Mouse (Mus musculus): ENCODE data around the gene D11Wsu47e. TPM values are rescaled to one million over a fixed set of nuclear protein-coding genes. Genes with fewer than 3 reads are reported as not detected.

D11Wsu47e gene
- polyA plus RNA-seq, 1 experiment from 2014 or later, result 21.9 TPM

GRCm38 (mm10) chr11:113684707-113685426 lies 655 bp downstream of the D11Wsu47e start:
- Histone ChIP-seq H3K27ac (peak overlapping the region; percentile 96), H3K9ac (peak overlapping the region; percentile 81), H3K4me3 (peak overlapping the region; percentile 93), H3K4me1 (replicated peaks) (peaks cover 52% of the 10 kb centered on the region), H3K9me3 (no peaks in the 10 kb centered on the region), H3K36me3 (peaks cover 24% of the 10 kb centered on the region), H3K27me3 (no peaks in the 10 kb centered on the region), H3K4me2 (peak overlapping the region; percentile 94)
- 44% methylated on average over 25 of the region's 25 CpGs for WGBS
- no peak for ATAC-seq (ENCODE audit: low FRiP score)

GRCm38 (mm10) chr11:113687031-113687430 lies 2.8 kb downstream of the D11Wsu47e start:
- H3K4me3 ChIP-seq, result no peak overlapping the region
- ATAC-seq (ENCODE audit: low FRiP score), result no peak
- WGBS, result 28% methylated on average over 2 of the region's 2 CpGs
- no peak overlapping the region for H3K9ac ChIP-seq
- no peaks in the 10 kb centered on the region for H3K27me3 ChIP-seq
- H3K36me3 ChIP-seq, result peaks cover 44% of the 10 kb centered on the region
- peak overlapping the region; percentile 23; the same call in 1 of the 2 replicates for H3K27ac ChIP-seq
- H3K4me2 ChIP-seq, result no peak overlapping the region
- H3K9me3 ChIP-seq, result no peaks in the 10 kb centered on the region
- H3K4me1 ChIP-seq (replicated peaks), result peaks cover 38% of the 10 kb centered on the region

DNA sequence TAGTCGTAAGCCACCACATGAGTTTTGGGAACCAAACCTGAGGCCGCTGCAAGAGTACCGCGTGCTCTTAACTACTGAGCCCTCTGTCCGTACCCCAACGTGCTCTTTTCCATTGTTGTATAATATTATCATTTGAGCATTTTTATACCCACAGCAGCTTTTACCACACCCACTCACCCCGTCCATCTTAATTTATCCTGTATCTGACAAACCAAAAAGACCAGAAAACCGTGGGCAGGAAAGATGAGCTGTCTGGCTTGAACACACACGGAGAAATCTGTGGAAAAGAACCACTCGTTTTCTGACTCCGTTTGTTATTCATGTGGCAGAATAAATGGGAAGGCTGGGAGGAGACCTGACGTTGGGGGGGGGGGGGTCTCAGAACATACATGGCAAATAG lies 6.3 kb downstream of the D11Wsu47e start:
- 89% methylated on average over 12 of the region's 12 CpGs for WGBS
- no peak overlapping the region for H3K4me3 ChIP-seq
- no peak for ATAC-seq (ENCODE audit: low FRiP score)

GRCm38 (mm10) chr11:113691318-113691717 lies 7.1 kb downstream of the D11Wsu47e start:
- 95% methylated on average over 5 of the region's 5 CpGs for WGBS
- Histone ChIP-seq H3K4me3 (no peak overlapping the region), H3K9me3 (0 out of 2 replicates have a peak, but pooled peaks cover 8% of the 10 kb centered on the region), H3K36me3 (peaks cover 84% of the 10 kb centered on the region), H3K27me3 (no peaks in the 10 kb centered on the region), H3K4me2 (no peak overlapping the region), H3K9ac (no peak overlapping the region; the same call in 1 of the 2 replicates), H3K4me1 (replicated peaks) (peaks cover 11% of the 10 kb centered on the region), H3K27ac (no peak overlapping the region)
- ATAC-seq (ENCODE audit: low FRiP score), result no peak

More for the DNA sequence above, 6.3 kb downstream of the D11Wsu47e start:
- no peak overlapping the region for H3K27ac ChIP-seq
- 0 out of 2 replicates have a peak, but pooled peaks cover 5% of the 10 kb centered on the region for H3K9me3 ChIP-seq
- H3K36me3 ChIP-seq, result peaks cover 78% of the 10 kb centered on the region
- peaks cover 19% of the 10 kb centered on the region for H3K4me1 ChIP-seq (replicated peaks)
- H3K27me3 ChIP-seq, result no peaks in the 10 kb centered on the region
- H3K9ac ChIP-seq, result no peak overlapping the region
- no peak overlapping the region for H3K4me2 ChIP-seq

DNA sequence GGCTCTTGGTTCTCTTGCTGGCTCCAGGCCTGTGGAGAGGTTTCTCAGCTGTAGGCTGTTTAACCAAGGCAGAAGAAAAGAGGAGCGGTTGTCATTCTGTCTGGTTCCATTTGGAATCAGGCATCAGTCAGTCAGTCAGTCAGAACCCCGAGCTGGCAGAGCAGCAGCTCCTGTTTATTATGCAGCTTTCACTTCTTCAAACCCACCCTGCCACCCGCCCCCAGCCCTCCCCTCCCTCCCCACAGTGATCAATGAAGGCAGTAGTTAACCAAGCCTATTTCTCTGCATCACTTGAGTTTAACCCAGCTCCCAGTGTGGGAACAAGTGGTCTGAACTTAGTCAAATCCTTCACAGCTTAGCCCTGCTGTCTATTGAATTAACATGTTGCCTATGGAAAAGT lies 7.6 kb downstream of the D11Wsu47e start:
- Histone ChIP-seq H3K4me1 (replicated peaks) (peaks cover 6% of the 10 kb centered on the region), H3K27ac (no peak overlapping the region), H3K27me3 (no peaks in the 10 kb centered on the region), H3K9me3 (0 out of 2 replicates have a peak, but pooled peaks cover 8% of the 10 kb centered on the region), H3K4me3 (no peak overlapping the region), H3K4me2 (no peak overlapping the region), H3K9ac (no peak overlapping the region), H3K36me3 (peaks cover 90% of the 10 kb centered on the region)
- no peak for ATAC-seq (ENCODE audit: low FRiP score)
- WGBS, result 68% methylated on average over 3 of the region's 3 CpGs

DNA sequence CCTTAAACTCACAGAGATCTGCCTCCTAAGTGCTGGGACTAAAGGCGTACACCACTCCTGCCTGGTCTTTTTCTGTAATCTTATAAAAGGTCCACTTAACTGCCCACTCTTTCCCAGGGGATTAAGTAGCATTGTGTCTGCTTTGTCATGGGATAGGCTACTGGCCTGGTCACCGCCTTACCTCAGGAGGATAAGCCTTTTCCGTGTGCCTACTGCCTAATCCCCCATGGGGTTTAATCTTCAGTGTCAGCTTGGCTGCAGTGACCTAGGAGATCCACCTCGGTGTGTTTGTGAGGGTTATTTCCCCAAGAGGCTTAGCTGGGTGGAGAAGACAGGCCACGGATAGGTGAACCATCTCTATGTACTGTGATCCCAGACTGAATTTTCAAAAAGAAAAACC lies 13.4 kb downstream of the D11Wsu47e start:
- ATAC-seq (ENCODE audit: low FRiP score), result no peak
- Histone ChIP-seq H3K27ac (no peak overlapping the region), H3K9ac (no peak overlapping the region), H3K4me2 (no peak overlapping the region), H3K9me3 (0 out of 2 replicates have a peak, but pooled peaks cover 8% of the 10 kb centered on the region), H3K4me3 (no peak overlapping the region), H3K27me3 (no peaks in the 10 kb centered on the region), H3K4me1 (replicated peaks) (no peaks in the 10 kb centered on the region), H3K36me3 (peaks cover 68% of the 10 kb centered on the region)
- WGBS, result 78% methylated on average over 5 of the region's 5 CpGs

GRCm38 (mm10) chr11:113698013-113698545 lies 13.9 kb downstream of the D11Wsu47e start:
- no peak overlapping the region for H3K27ac ChIP-seq
- H3K36me3 ChIP-seq, result peaks cover 63% of the 10 kb centered on the region
- no peak overlapping the region for H3K9ac ChIP-seq
- H3K4me1 ChIP-seq (replicated peaks), result no peaks in the 10 kb centered on the region
- H3K9me3 ChIP-seq, result 0 out of 2 replicates have a peak, but pooled peaks cover 8% of the 10 kb centered on the region
- H3K27me3 ChIP-seq, result no peaks in the 10 kb centered on the region
- H3K4me3 ChIP-seq, result no peak overlapping the region
- no peak overlapping the region for H3K4me2 ChIP-seq
- 83% methylated on average over 12 of the region's 12 CpGs for WGBS
- ATAC-seq (ENCODE audit: low FRiP score), result no peak

GRCm38 (mm10) chr11:113699643-113700042 lies 15.4 kb downstream of the D11Wsu47e start:
- H3K36me3 ChIP-seq, result peaks cover 47% of the 10 kb centered on the region
- H3K9me3 ChIP-seq, result 0 out of 2 replicates have a peak, but pooled peaks cover 8% of the 10 kb centered on the region
- H3K27me3 ChIP-seq, result no peaks in the 10 kb centered on the region
- H3K4me3 ChIP-seq, result no peak overlapping the region
- no peak for ATAC-seq (ENCODE audit: low FRiP score)
- 90% methylated on average over 7 of the region's 7 CpGs for WGBS
- H3K27ac ChIP-seq, result no peak overlapping the region
- no peaks in the 10 kb centered on the region for H3K4me1 ChIP-seq (replicated peaks)
- H3K9ac ChIP-seq, result no peak overlapping the region; the same call in 1 of the 2 replicates
- no peak overlapping the region for H3K4me2 ChIP-seq

- H3K4me3 ChIP-seq, result no peak overlapping the region
- peaks cover 27% of the 10 kb centered on the region for H3K36me3 ChIP-seq
- peaks cover 14% of the 10 kb centered on the region for H3K27me3 ChIP-seq
- WGBS, result 35% methylated on average over 5 of the region's 5 CpGs
- no peaks in the 10 kb centered on the region for H3K9me3 ChIP-seq
- peak; percentile 55; the same call in 1 of the 2 replicates for ATAC-seq (ENCODE audit: low FRiP score)
- no peak overlapping the region for H3K4me2 ChIP-seq
- H3K9ac ChIP-seq, result no peak overlapping the region
- no peak overlapping the region for H3K27ac ChIP-seq
- H3K4me1 ChIP-seq (replicated peaks), result no peaks in the 10 kb centered on the region
Observed at GRCm38 (mm10) chr11:113703758-113704157, 19.5 kb downstream of the D11Wsu47e start.

GRCm38 (mm10) chr11:113705966-113706652 lies 21.9 kb downstream of the D11Wsu47e start:
- Histone ChIP-seq H3K4me1 (replicated peaks) (peaks cover 19% of the 10 kb centered on the region), H3K9ac (no peak overlapping the region), H3K27me3 (peaks cover 25% of the 10 kb centered on the region), H3K4me2 (no peak overlapping the region), H3K4me3 (no peak overlapping the region), H3K36me3 (peaks cover 13% of the 10 kb centered on the region), H3K9me3 (no peaks in the 10 kb centered on the region), H3K27ac (no peak overlapping the region)
- 91% methylated on average over 15 of the region's 15 CpGs for WGBS
- no peak for ATAC-seq (ENCODE audit: low FRiP score)

DNA sequence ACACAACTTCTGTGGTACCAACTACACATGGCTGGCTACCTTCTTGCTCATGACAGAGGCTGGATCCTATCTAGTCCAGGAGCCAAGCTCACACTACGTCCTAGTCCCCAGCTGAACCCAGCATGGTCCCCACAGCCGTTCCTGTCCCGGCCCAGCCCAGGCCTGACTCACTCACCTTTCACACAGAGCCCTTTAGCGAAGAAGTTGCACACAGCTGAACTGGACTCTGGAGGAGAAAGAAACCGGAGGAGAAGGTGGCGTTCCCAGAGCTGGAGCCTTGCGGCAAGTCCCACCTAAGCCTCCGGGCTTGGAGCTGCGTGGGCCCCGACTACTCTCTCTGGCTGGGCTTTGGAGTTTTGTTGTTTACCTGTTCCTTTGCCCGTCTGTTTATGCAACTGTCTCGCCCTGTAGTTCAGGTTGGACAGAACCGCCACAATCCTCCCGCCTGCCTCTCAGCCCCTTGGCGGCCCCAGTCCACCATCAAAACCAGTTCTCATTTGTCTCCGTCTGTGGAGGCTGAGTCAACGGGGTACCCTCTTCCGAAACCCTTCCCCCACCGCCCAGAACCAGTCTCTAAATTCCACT lies 24.5 kb downstream of the D11Wsu47e start:
- Histone ChIP-seq H3K4me2 (no peak overlapping the region), H3K4me3 (no peak overlapping the region), H3K27ac (no peak overlapping the region), H3K9me3 (no peaks in the 10 kb centered on the region), H3K9ac (no peak overlapping the region), H3K36me3 (peaks cover 13% of the 10 kb centered on the region), H3K4me1 (replicated peaks) (peaks cover 19% of the 10 kb centered on the region), H3K27me3 (peaks cover 28% of the 10 kb centered on the region)
- 46% methylated on average over 19 of the region's 19 CpGs for WGBS
- ATAC-seq (ENCODE audit: low FRiP score), result no peak

- no peak for ATAC-seq (ENCODE audit: low FRiP score)
- Histone ChIP-seq H3K9ac (peak overlapping the region; percentile 56; the same call in 1 of the 2 replicates), H3K4me3 (no peak overlapping the region), H3K27ac (no peak overlapping the region), H3K36me3 (peaks cover 13% of the 10 kb centered on the region), H3K9me3 (no peaks in the 10 kb centered on the region), H3K4me2 (no peak overlapping the region), H3K4me1 (replicated peaks) (peaks cover 23% of the 10 kb centered on the region), H3K27me3 (peaks cover 28% of the 10 kb centered on the region)
- WGBS, result 10% methylated on average over 15 of the region's 15 CpGs
Observed at GRCm38 (mm10) chr11:113709272-113709671, 25.1 kb downstream of the D11Wsu47e start.

Data from hindbrain, embryonic 13.5 days (tissue).